Comparison of ENCODE assay signal across 8 mouse cellular contexts in genomic region chr3:32317165-32317900, GRCm38 (mm10). TPM values are rescaled to one million over a fixed set of nuclear protein-coding genes. Genes with fewer than 3 reads are reported as not detected.
DNase-seq lines count a peak whose midpoint lies in the region; ATAC-seq and TF ChIP-seq lines count a peak whose summit lies in the region.

No protein-coding gene starts in this region.

- peak; percentile 41 for TF ChIP-seq CTCF in E14TG2a.4 (conservative IDR thresholded peaks at IDR 0.05; ENCODE audit: low read length)

- peak; percentile 33 to 40 for DNase-seq in B cell, adult 2 months
- DNase-seq in heart, postnatal 4 days, result peak; percentile 48
- peak; percentile 34 to 75 for DNase-seq in kidney, postnatal 36 days
- DNase-seq in lung, postnatal 25 days (ENCODE audit: low spot score), result peak; percentile 12
- peak; percentile 51 for DNase-seq in right cerebral cortex, postnatal 25 days
- DNase-seq in spleen, postnatal 36 days (ENCODE audit: low spot score in 2 of 2), result no peak

- H3K36me3 ChIP-seq in E14TG2a.4 (ENCODE audit: insufficient read depth, low read length), result no peaks in the 10 kb centered on the region

- no peak overlapping the region for H3K4me3 ChIP-seq in E14TG2a.4 (replicated peaks; ENCODE audit: low read length)

- H3K4me1 ChIP-seq in E14TG2a.4 (replicated peaks; ENCODE audit: low read depth, low read length), result peaks cover 4% of the 10 kb centered on the region; the same call in 1 of the 2 replicates

- H3K9me3 ChIP-seq in E14TG2a.4 (ENCODE audit: low read length), result no peaks in the 10 kb centered on the region

- peaks cover 13% of the 10 kb centered on the region for H3K27me3 ChIP-seq in E14TG2a.4 (ENCODE audit: insufficient read depth, low read length)

- peak; percentile 97 for ATAC-seq in common myeloid progenitor, adult 5-6 weeks (replicated peaks; ENCODE audit: low read depth, poor library complexity, severe bottlenecking)

RNA-seq across cellular contexts. Expression of gene Zmat3, which starts 48.5 kb away (rescaled TPM):
- 1.8 TPM in 2 replicates for total RNA-seq in common myeloid progenitor, adult 5-6 weeks (2017)
- 10 to 100 TPM; 13.8 to 14.1 TPM for total RNA-seq in heart, postnatal 4 days (2021)

Comparison
In these comparisons a context has a peak if more than half of its experiments do, and no peak if none do; other contexts are left out.
1. DNase-seq: peak in B cell, adult 2 months (2 of 2), heart, postnatal 4 days (single experiment), kidney, postnatal 36 days (2 of 2), lung, postnatal 25 days (single experiment) and right cerebral cortex, postnatal 25 days (single experiment); none in spleen, postnatal 36 days (0 of 2).